Comparison of ENCODE assay signal across 30 mouse cellular contexts in the genomic region with DNA sequence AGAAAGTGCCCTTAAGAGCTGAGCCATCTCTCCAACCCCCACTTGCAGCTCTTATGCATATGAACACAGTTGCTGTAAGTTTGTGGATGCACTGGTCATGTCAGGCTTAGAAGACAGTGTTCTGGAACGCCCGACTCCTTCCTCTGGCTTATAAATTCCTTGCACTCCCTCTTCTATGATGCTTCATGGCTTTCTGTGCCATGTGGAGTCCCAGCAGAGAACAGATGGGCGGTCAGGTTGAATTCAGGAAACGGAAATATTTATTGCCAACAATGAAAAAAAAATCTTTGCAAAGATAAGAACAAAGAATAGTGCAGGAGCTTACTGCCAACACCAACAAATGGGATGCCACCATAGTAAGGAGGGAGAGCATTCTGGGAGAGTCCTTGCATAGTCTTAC.
DNase-seq lines count a peak whose midpoint lies in the region; ATAC-seq lines count a peak whose summit lies in the region.
"Had no signal": no experiment of that assay in that cellular context is flagged by ENCODE, and none has a peak within 500 bp of the region (broad histone marks: within the 10 kb centered on the region; RNA-seq: fewer than 3 reads in every experiment).

No protein-coding gene starts in this region.

- ATAC-seq in frontal cortex, adult (ENCODE audit: low TSS enrichment) = peak; percentile 41; the same call in 1 of the 2 replicates
- ATAC-seq in midbrain, embryonic 14.5 days (ENCODE audit: low FRiP score, low TSS enrichment) = no peak
- ATAC-seq: forebrain, embryonic 14.5 days; forebrain, postnatal 0 days; hindbrain, postnatal 0 days; inflammation-experienced regulatory T-cells, adult 6 months; intestine, embryonic 16.5 days; Patski had no signal

- H3K9me3 ChIP-seq in midbrain, embryonic 14.5 days (ENCODE audit: control insufficient read depth, low read length) = no peaks in the 10 kb centered on the region
- H3K9me3 ChIP-seq: embryonic facial prominence, embryonic 12.5 days; embryonic facial prominence, embryonic 15.5 days; G1E; heart, embryonic 10.5 days; heart, embryonic 13.5 days had no signal

- intact Hi-C loops in left cerebral cortex, postnatal 10 days (cut with DNase I) = no loop called here

- H3K4me1 ChIP-seq in midbrain, embryonic 14.5 days (ENCODE audit: control insufficient read depth, insufficient read depth, low read length) = no peaks in the 10 kb centered on the region
- H3K4me1 ChIP-seq: embryonic facial prominence, embryonic 12.5 days; embryonic facial prominence, embryonic 15.5 days; heart, embryonic 10.5 days; heart, embryonic 13.5 days had no signal

- no peaks in the 10 kb centered on the region for H3K36me3 ChIP-seq in midbrain, embryonic 14.5 days (ENCODE audit: control insufficient read depth, insufficient read depth, low read length)
- H3K36me3 ChIP-seq: embryonic facial prominence, embryonic 12.5 days; embryonic facial prominence, embryonic 15.5 days; G1E; heart, embryonic 10.5 days; heart, embryonic 13.5 days had no signal

- H3K9ac ChIP-seq in midbrain, embryonic 14.5 days (replicated peaks; ENCODE audit: low read length) = no peak overlapping the region
- H3K9ac ChIP-seq: embryonic facial prominence, embryonic 12.5 days; embryonic facial prominence, embryonic 15.5 days; forebrain, postnatal 0 days; heart, embryonic 13.5 days; hindbrain, embryonic 14.5 days had no signal

- H3K27ac ChIP-seq in midbrain, embryonic 14.5 days (replicated peaks; ENCODE audit: low read depth, low read length) = no peak overlapping the region
- H3K27ac ChIP-seq: embryonic facial prominence, embryonic 12.5 days; embryonic facial prominence, embryonic 15.5 days; heart, embryonic 10.5 days; heart, embryonic 13.5 days; hindbrain, embryonic 14.5 days; hindbrain, postnatal 0 days had no signal

- H3K27me3 ChIP-seq in midbrain, embryonic 14.5 days (ENCODE audit: control insufficient read depth, insufficient read depth, low read length) = no peaks in the 10 kb centered on the region
- H3K27me3 ChIP-seq: CH12.LX; embryonic facial prominence, embryonic 12.5 days; embryonic facial prominence, embryonic 15.5 days; heart, embryonic 13.5 days; Patski had no signal

- no peak for DNase-seq in frontal cortex, adult 2 months (ENCODE audit: extremely low spot score in 1 of 2, low spot score in 1 of 2)
- DNase-seq in cerebellum, adult 18-20 months = peak; percentile 73 to 75
- DNase-seq in cerebellum, adult 9-10 months = peak; percentile 93
- peak; percentile 57 to 72 for DNase-seq in cerebellum, postnatal 36 days
- DNase-seq in left cerebral cortex, postnatal 10 days (ENCODE audit: extremely low spot score in 1 of 2, low spot score in 2 of 2) = no peak
- no peak for DNase-seq in midbrain, embryonic 14.5 days
- no peak for DNase-seq in lung, postnatal 10 days
- DNase-seq: adrenal gland, adult 2 months; adrenal gland, postnatal 14 days; B cell, adult 2 months; forebrain, postnatal 0 days; gastrocnemius, postnatal 14 days; heart, adult 18-20 months; heart, postnatal 14 days; heart, postnatal 4 days; kidney, adult 18-20 months; kidney, adult 9 months had no signal

- H3K4me3 ChIP-seq in midbrain, embryonic 14.5 days (replicated peaks; ENCODE audit: low read depth, low read length) = no peak overlapping the region
- H3K4me3 ChIP-seq: embryonic facial prominence, embryonic 12.5 days; embryonic facial prominence, embryonic 15.5 days; heart, embryonic 10.5 days; heart, embryonic 13.5 days had no signal

- no peak overlapping the region for H3K4me2 ChIP-seq in midbrain, embryonic 14.5 days (ENCODE audit: low read length)
- H3K4me2 ChIP-seq: embryonic facial prominence, embryonic 12.5 days; embryonic facial prominence, embryonic 15.5 days; heart, embryonic 13.5 days; hindbrain, embryonic 14.5 days had no signal

- WGBS in midbrain, embryonic 14.5 days = 89% methylated on average over 4 of the region's 4 CpGs

Comparison
In these comparisons a context has a peak if more than half of its experiments do, and no peak if none do; other contexts are left out.
1. DNase-seq: peak in cerebellum, adult 18-20 months (2 of 2), cerebellum, adult 9-10 months (single experiment) and cerebellum, postnatal 36 days (2 of 2); none in frontal cortex, adult 2 months (0 of 2), left cerebral cortex, postnatal 10 days (0 of 2), midbrain, embryonic 14.5 days (single experiment) and lung, postnatal 10 days (single experiment).